Mouse (Mus musculus) right cerebral cortex, adult 2 months (tissue): ENCODE data around the gene Ly6g5b.

Experiments used
- DNase-seq, 2 experiments: peaks; one replicate each; pipeline ENCODE4 v3.0.0; 2021 to 2022; ENCODE audit warnings: low spot score in 2 of 2

The Ly6g5b gene

DNA sequence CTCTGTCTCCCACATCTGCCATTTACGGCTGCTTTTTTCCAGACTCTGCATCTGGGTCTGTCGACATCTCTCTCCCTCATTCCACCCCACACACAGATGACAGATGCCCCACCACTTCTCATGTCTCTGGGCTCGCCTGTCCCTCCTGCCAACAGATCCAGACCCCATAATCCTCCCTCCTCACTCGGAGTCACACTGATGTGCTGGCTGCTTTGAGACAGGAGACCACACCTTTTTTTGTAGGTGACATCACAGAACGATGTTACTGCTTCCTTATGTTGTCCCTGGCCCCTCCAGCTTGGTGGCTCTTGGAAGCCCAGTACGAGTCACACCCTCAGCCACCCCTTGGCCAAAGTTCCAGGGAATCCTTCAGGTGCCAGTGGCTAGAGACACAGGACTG, 35.0 kb downstream of the Ly6g5b start:
- no peak for DNase-seq

DNA sequence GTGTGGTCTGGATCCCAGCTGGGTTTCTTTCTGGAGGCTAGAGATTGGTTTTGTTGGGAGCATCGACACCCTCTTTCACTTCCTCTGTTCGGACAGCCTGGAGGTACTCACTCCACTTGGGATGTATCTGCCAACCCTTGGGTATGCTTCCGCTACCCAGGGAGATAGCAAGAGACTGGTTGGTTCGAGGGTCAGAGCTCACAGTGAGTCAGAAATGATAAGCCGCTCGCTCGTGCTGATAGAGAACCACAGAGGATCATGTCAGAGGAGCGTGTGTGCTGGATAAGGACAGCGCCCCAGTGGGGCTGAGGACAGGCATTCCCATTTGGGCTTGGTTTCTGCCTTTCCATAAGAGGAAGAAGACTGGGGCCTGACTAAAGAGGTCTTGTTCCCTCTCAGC, 35.5 kb downstream of the Ly6g5b start:
- no peak for DNase-seq

DNA sequence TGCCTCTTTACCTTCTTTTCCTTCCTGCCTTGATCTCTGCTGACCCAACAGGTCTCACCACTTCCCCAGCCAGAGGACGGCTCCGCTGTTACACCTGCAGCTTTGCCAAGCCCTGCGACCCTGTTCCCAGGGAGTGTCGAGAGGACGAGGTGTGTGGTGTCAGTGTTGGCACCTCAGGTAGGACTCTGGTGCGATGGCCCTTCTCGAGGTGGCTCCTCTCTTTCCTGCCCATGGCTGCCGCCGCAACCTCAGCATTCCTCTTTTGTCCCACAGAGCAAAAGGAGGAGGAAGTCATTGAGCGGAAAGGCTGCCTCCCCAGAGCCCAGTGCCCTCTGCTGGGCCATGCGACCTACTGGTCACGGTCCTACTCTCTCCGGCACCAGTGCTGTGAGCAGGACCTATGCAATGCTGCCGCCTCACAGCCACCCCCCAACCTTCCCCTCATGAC, 37.4 kb downstream of the Ly6g5b start, which contains the start of gene Ly6g6d:
Ly6g6d (minus strand) TSS at position 280 of the 448 bp plus-strand sequence.
- no peak for DNase-seq

DNA sequence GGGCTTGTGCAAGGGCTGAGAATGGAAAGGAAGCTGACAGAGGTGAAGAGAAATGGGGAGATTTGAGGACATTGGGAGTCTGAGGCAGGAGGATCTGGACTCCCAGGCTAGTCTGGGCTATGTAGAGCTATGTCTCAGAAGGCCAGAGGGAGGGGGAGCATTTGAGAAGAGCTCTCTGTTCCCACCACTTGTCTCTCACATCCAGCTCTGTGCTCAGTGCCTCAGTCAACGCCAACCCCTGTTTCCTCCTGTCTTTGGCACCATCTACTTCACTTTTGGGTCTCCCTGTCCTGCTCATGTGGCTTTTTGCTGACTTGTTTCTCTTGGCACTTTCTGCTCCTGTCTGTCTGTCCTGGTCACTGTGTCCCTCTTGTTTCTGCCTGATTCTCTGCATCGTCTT, 37.9 kb downstream of the Ly6g5b start:
- no peak for DNase-seq

DNA sequence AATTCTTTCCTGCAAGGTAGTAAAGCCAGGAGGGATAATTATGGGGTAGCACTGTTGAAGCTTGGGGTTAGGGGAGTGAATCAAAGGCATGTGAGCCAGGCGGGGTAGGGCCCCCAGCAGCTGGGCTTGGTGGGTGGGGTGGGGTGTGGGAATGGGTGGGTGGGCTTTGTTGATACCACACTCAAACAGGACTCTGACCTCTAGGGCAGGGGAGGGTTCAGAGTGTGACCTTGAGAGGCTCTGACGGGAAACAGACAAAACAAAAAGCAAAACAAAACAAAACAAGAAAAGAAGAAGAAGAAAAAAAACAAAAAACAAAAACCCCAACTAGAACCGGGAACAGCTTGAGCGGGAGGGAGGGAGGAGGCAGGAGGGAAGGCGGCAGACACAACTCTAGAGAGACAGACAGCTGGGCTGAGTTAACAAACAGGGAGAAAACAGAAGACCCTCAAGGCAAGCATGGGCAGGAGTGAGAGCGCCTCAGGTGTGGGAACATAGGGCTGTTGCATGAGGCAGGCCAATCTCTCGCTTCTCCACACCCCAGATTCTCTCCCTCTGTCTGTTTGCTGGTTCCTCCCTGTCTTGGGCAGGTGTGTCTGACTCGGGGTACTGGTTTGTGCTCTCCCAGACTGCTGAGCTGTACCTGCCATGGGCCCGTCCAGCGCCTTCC, 38.6 kb downstream of the Ly6g5b start, which contains the start of gene Ly6g6e:
Ly6g6e (plus strand) TSS at position 396 of the 670 bp plus-strand sequence.
- DNase-seq, result no peak

DNA sequence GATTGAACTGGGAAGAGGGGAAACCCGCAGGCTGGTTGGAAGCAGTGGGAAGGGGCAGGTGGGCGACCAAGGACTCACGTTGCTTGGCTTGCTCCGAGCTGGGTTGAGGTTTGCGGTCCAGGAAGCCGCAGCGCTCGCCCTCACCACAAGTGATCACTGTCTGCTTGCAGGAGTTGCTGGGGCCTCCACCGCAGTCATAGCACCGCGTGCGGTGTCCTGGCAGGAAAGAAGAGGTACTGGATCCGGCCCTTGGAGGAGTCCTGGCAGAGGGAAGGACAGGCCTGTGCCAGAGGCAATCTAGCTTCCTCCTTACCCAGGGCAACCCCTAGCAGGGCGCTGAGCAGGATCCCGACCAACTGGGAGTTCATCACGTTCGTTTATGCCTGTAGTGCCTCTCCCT, 41.1 kb downstream of the Ly6g5b start:
- DNase-seq, result no peak

DNA sequence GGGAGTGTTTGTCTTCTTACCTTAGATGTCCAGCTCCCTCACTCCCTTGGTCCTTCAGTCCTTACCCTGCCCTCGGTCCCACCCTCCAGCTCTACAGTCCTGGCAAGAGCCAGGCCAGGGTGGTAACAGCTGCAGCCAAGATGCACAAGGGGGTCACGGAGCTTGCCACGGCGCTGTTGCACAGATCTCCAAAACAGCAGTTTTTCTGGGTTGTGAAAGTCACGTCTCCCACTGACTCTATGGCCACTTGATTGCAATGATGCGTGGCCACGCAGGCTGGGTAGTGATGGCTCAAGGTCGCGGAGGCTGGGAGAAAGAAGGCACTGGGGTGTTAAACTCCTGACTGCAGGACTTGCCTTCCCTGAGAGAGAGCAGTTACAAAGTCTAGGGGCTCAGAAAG, 43.8 kb downstream of the Ly6g5b start:
- DNase-seq, result no peak

DNA sequence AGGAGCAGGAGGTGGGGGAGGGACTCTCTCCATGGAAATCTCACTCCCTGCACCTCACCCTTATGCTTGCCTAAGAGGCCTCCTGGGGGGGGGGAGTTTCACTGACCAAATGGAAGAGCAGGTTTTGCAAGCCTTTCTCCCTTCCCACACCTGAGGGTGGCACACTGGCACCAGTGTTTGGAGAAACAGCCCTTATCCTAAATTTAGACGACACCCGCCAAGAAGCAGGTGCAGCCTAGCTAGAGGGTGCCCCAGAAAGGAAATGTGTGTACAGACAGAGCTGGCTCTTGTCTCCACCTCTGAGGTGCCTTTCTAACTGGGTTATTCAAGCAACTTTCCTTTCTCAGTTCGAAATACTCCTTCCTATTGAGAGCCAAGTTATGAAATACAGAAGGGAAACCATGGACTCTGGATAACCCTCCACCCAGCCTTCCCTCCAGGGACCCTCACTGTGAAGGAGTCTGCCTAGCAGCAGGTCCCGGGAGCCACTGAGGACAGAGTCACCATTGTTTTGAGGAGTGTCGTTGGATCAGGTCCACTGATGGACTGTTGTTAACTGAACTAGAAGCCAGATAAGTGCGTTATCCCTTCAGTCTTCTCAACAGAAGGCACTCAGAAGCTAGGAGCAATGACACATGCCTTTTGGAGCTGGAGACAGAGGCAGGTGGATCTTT, 44.5 kb downstream of the Ly6g5b start:
- DNase-seq, result no peak

DNA sequence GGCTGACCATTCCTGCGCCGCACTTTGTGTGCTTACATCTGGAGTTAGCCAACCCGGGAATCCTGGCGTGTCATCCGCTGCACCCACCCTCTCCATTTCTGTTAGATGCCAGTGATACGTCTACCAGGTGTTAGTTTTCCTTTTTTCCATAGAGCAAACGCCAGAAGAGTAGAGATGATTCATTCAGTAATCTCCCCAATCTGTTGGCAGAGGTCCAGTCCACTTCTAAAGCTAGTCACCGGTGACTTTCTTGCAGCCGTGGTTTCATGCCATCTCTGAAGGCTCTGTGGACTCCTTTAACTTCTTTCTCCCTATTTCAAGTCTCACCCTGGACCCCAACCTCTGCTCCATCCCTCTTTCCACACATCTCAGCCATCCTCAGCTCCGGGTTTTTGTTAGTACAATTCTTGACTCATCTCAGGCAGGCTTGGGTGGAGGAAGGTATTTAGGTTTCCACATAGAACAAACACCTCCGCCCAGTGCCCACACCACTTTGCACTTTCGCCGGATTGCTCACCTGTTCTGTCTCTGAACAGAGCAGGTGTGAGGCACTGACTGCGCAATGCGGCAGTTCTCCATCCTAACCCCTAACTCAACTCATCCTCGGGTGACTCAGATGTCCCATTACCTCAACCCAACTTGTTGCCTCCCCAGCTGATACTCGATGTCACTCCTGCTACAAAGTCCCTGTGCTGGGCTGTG, 46.9 kb downstream of the Ly6g5b start:
- DNase-seq, result peak in 1 of 2 experiments; percentile 42

DNA sequence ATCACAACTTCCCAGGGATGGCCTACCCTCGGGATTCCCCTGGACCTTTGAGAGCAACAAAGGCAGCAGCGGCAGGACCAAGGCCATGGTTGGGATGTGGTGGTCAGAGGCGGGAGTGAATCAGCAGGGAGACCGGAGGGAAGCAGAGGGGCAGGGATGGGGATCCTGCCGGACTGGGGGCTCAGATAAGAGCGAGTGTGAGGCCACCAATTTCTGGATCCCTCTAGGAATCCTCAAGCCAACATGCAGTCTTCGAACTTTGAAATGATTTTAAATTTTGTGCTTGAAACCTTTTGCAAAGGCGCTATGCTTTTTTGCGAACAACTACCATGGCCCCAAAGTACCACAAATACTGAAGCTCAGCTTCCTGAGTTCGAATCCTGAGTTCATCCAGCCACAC, 49.1 kb downstream of the Ly6g5b start, which contains the start of gene Mpig6b:
Mpig6b (minus strand) TSS at position 101 of the 400 bp plus-strand sequence.
- DNase-seq, result no peak

DNA sequence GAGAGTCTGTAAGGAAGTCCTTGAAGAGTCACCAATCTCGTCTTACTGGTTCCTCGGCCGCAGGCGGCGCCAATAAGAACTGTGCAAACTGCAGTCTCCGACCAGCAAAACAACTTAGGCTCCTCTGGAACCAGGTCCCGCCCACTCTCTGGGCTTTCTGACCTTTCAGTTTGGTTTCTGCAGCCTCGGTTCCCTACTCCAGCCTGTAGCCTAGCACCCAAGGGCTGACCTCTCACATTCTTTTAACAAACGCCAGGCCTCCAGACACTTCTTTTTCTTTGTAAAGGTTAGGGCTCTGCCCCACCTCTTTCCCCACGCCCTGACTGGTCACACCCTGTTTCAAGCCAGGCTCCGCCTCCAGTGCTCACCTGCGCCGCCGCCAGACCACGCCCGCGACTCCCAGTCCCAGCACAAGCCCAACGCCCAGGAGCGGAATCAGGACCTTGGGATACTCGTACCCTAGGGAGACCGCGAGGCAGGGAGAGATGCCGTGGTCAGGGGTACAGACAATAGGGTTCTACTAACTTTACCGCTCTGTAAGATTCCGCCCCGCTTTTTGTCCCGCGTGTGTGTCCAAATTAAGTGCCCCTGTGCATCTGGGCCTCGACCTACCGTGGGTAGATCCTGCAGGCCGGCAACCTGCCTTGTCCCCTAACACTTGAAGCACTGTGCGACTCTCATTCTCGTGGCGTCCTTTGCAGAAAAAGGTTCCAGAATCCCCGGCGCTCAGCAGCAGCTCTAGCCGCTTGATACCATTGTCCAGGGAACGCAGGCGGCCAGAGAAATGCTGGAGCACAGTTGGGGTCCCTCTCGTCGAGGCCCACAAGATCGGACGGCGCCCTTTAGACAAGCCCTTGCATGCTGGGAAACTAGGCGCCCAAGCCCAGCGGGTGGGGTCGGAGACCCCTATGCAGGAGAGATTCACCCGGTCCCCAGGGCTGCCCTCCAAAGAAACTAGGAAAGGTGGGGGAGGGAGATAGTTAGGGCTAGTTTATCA, 50.0 kb downstream of the Ly6g5b start, which contains the start of gene Ly6g6c:
Ly6g6c (plus strand) TSS at position 438 of the 997 bp plus-strand sequence.
- no peak for DNase-seq

DNA sequence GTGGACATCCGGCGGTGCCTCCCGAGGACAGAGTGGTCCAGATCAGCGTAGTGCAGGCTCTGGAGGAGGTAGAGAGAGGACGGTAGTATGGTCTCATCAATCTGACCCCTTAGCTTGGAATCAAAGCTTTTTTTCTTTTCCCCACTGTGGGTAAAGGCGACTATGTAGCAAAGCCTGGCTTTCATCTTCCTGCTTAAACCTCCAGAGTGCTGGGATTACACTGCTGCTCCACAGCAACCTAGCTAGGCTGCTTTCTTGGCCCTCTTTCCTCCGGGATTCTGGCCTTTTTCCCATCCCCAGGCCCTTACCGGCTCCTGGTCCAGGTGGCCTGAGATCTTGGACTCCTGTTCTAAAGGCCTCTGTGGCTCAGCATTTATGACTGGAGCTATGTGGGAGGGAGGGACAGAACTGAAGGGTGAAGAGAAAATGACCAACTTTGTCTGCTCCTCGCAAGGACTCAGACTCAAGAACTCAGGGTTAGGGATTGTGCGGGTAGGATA, 50.8 kb downstream of the Ly6g5b start:
- DNase-seq, result no peak
